Mouse (Mus musculus): ENCODE data around the gene Sox5. TPM values are rescaled to one million over a fixed set of nuclear protein-coding genes. Genes with fewer than 3 reads are reported as not detected.

Sox5 gene
- polyA plus RNA-seq, 1 experiment from 2014 or later: 34.8 TPM

- ATAC-seq (ENCODE audit: low FRiP score): no peak
- H3K27me3 ChIP-seq (replicated peaks): no peaks in the 10 kb centered on the region
- H3K9ac ChIP-seq (replicated peaks): no peak overlapping the region
- no peaks in the 10 kb centered on the region for H3K36me3 ChIP-seq
- H3K4me1 ChIP-seq: peaks cover 3% of the 10 kb centered on the region; the same call in 1 of the 2 replicates
- H3K4me3 ChIP-seq (replicated peaks): no peak overlapping the region
- H3K4me2 ChIP-seq: no peak overlapping the region
- no peak overlapping the region for H3K27ac ChIP-seq (replicated peaks)
- WGBS: 83% methylated on average over 5 of the region's 5 CpGs
- H3K9me3 ChIP-seq (replicated peaks): no peaks in the 10 kb centered on the region
These were observed 337.4 kb downstream of the Sox5 start for GRCm38 (mm10) chr6:144444367-144444766.

GRCm38 (mm10) chr6:144443681-144444080 is 338.1 kb downstream of the Sox5 start:
- Histone ChIP-seq H3K9me3 (replicated peaks) (no peaks in the 10 kb centered on the region), H3K4me2 (no peak overlapping the region), H3K27me3 (replicated peaks) (no peaks in the 10 kb centered on the region), H3K4me1 (peaks cover 3% of the 10 kb centered on the region; the same call in 1 of the 2 replicates), H3K4me3 (replicated peaks) (no peak overlapping the region), H3K27ac (replicated peaks) (no peak overlapping the region), H3K36me3 (no peaks in the 10 kb centered on the region), H3K9ac (replicated peaks) (no peak overlapping the region)
- no peak for ATAC-seq (ENCODE audit: low FRiP score)
- 79% methylated on average over 1 of the region's 1 CpGs for WGBS

- no peak overlapping the region for H3K4me2 ChIP-seq
- peaks cover 9% of the 10 kb centered on the region; the same call in 1 of the 2 replicates for H3K4me1 ChIP-seq
- no peak overlapping the region for H3K9ac ChIP-seq (replicated peaks)
- WGBS: 74% methylated on average over 5 of the region's 5 CpGs
- no peaks in the 10 kb centered on the region for H3K27me3 ChIP-seq (replicated peaks)
- ATAC-seq (ENCODE audit: low FRiP score): no peak
- no peaks in the 10 kb centered on the region for H3K36me3 ChIP-seq
- no peaks in the 10 kb centered on the region for H3K9me3 ChIP-seq (replicated peaks)
- H3K4me3 ChIP-seq (replicated peaks): no peak overlapping the region
- H3K27ac ChIP-seq (replicated peaks): no peak overlapping the region
These were observed 352.5 kb downstream of the Sox5 start for GRCm38 (mm10) chr6:144429276-144429675.

DNA sequence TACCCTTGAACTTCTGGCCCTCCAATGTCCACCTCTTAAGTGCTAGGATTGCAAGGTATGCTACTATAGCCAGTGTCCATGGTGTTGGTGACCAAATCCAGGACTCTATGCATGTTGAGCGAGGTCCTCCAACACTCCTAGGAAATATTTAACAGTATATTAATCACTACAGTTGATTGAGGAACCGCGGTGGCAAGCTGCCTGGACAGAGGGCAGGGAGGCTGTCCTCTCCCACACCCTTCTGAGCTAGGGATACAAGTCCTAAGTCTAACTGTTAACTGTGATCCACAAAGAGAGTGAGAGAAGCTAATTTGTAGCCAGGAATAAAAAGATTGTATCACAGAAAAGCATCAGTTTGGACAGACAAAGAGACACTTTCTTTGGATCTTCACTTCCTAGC is 373.7 kb downstream of the Sox5 start:
- no peaks in the 10 kb centered on the region for H3K27me3 ChIP-seq (replicated peaks)
- WGBS: 91% methylated on average over 3 of the region's 3 CpGs
- no peak overlapping the region for H3K4me2 ChIP-seq
- ATAC-seq (ENCODE audit: low FRiP score): no peak
- no peaks in the 10 kb centered on the region for H3K4me1 ChIP-seq
- no peak overlapping the region for H3K4me3 ChIP-seq (replicated peaks)
- no peak overlapping the region for H3K9ac ChIP-seq (replicated peaks)
- no peaks in the 10 kb centered on the region for H3K9me3 ChIP-seq (replicated peaks)
- H3K27ac ChIP-seq (replicated peaks): no peak overlapping the region
- H3K36me3 ChIP-seq: no peaks in the 10 kb centered on the region

GRCm38 (mm10) chr6:144398115-144398514 is 383.7 kb downstream of the Sox5 start:
- Histone ChIP-seq H3K27me3 (replicated peaks) (no peaks in the 10 kb centered on the region), H3K4me2 (peak overlapping the region; percentile 28), H3K36me3 (no peaks in the 10 kb centered on the region), H3K9me3 (replicated peaks) (no peaks in the 10 kb centered on the region), H3K27ac (replicated peaks) (no peak overlapping the region), H3K9ac (replicated peaks) (no peak overlapping the region), H3K4me1 (peaks cover 5% of the 10 kb centered on the region; the same call in 1 of the 2 replicates), H3K4me3 (replicated peaks) (no peak overlapping the region)
- no peak for ATAC-seq (ENCODE audit: low FRiP score)
- WGBS: 18% methylated on average over 10 of the region's 10 CpGs

DNA sequence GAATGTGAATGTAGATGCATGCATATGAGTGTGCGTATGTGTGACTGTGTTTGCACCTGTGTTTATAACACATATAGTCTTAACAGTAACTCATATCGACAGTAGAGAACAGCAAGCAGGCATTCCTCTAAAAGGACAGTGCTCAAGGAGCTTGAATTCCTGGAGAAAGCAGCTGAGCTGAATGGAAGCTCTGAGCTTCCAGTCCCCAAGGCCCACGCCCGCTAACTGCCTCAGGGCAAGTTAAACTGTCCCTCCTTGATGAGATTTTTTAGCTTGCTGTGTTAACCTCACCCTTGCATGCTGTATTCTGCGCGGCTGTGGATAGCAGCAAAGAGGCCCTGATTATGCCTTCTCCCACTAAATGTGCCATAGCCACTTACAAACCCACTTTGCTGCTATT is 388.6 kb downstream of the Sox5 start:
- no peaks in the 10 kb centered on the region for H3K36me3 ChIP-seq
- no peak for ATAC-seq (ENCODE audit: low FRiP score)
- no peak overlapping the region for H3K9ac ChIP-seq (replicated peaks)
- H3K4me1 ChIP-seq: peaks cover 3% of the 10 kb centered on the region; the same call in 1 of the 2 replicates
- no peaks in the 10 kb centered on the region for H3K27me3 ChIP-seq (replicated peaks)
- H3K9me3 ChIP-seq (replicated peaks): no peaks in the 10 kb centered on the region
- no peak overlapping the region for H3K27ac ChIP-seq (replicated peaks)
- H3K4me2 ChIP-seq: no peak overlapping the region
- 57% methylated on average over 6 of the region's 6 CpGs for WGBS
- H3K4me3 ChIP-seq (replicated peaks): no peak overlapping the region

DNA sequence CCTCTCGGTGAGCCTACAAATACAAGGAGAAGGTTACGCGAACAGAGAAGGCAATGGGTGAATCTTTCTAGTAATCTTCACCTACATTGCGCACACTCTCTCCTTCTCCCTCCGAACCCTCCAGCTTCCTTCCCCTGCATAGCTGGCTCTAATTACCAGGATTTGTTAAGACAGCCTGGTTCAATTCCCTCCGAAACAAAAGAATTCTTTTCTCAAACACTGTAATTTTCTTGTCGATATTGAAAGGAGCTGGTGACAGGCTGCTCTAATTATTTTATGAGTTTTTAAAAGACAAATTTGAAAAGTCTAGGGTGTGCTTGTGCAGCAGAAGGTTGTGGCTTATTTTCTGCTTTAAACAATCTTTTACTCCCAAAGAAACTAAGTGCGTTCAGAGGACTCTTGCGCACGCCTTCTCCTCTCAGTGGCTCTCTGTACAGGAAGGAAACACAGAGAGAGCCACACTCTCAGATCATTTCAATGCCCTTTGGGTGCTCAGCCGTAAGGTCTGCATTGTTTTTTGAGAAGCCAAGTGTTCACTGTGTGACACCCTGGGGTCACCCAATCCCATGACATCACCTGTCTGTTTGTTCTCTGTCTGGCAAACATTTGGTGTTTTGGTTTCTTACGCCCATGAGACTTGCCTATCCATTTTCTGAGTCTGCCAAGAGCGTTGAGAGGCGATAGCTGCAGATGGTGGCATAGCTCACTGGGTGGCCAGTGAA is 392.3 kb downstream of the Sox5 start:
- Histone ChIP-seq H3K27me3 (replicated peaks) (no peaks in the 10 kb centered on the region), H3K9me3 (replicated peaks) (no peaks in the 10 kb centered on the region), H3K9ac (replicated peaks) (no peak overlapping the region), H3K36me3 (no peaks in the 10 kb centered on the region), H3K4me3 (replicated peaks) (no peak overlapping the region), H3K4me2 (no peak overlapping the region), H3K27ac (replicated peaks) (no peak overlapping the region), H3K4me1 (no peaks in the 10 kb centered on the region)
- 81% methylated on average over 14 of the region's 14 CpGs for WGBS
- ATAC-seq (ENCODE audit: low FRiP score): no peak

DNA sequence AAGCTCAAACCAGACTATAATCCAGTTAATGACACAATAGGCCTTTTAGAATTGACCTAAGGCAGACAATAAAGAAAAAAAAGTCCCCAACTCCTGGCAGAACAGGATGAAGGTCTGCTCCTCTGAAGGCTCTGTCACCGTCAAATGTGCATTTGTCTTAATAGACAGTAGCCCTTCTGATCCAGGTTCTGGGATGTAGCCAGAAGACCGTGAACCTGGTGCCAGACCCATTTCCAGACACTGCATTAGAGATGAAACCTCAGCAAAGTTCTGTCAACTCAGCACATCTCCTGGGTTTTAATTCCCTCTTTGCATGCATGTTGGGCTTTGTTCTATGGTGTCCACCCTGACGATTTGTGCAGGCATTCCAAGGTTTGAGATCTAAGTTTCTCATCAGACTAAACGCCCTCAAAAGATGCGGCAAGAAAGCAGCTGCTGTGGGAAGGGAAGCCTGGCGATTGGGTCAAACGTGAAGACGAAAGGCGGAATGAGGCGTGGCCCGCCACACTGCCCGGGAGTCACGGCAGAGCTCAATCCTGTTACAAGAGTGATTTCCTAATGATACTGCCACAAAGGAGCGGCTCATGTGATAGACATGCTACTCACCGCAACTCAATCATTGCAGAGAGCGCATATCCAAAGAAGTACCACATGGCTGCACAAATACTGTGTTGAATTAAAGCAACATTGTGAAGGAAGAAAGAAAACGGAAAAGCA is 394.1 kb downstream of the Sox5 start:
- Histone ChIP-seq H3K27ac (replicated peaks) (no peak overlapping the region), H3K4me2 (no peak overlapping the region), H3K9me3 (replicated peaks) (no peaks in the 10 kb centered on the region), H3K4me3 (replicated peaks) (no peak overlapping the region), H3K36me3 (no peaks in the 10 kb centered on the region), H3K4me1 (no peaks in the 10 kb centered on the region), H3K9ac (replicated peaks) (no peak overlapping the region), H3K27me3 (replicated peaks) (no peaks in the 10 kb centered on the region)
- 73% methylated on average over 17 of the region's 17 CpGs for WGBS
- ATAC-seq (ENCODE audit: low FRiP score): no peak

GRCm38 (mm10) chr6:144380641-144381040 is 401.1 kb downstream of the Sox5 start:
- Histone ChIP-seq H3K4me2 (no peak overlapping the region), H3K9me3 (replicated peaks) (no peaks in the 10 kb centered on the region), H3K4me3 (replicated peaks) (no peak overlapping the region), H3K9ac (replicated peaks) (no peak overlapping the region), H3K27ac (replicated peaks) (no peak overlapping the region), H3K27me3 (replicated peaks) (no peaks in the 10 kb centered on the region), H3K36me3 (no peaks in the 10 kb centered on the region), H3K4me1 (no peaks in the 10 kb centered on the region)
- 82% methylated on average over 6 of the region's 6 CpGs for WGBS
- ATAC-seq (ENCODE audit: low FRiP score): no peak

GRCm38 (mm10) chr6:144380171-144380570 is 401.6 kb downstream of the Sox5 start:
- Histone ChIP-seq H3K9ac (replicated peaks) (no peak overlapping the region), H3K4me1 (no peaks in the 10 kb centered on the region), H3K36me3 (no peaks in the 10 kb centered on the region), H3K27me3 (replicated peaks) (no peaks in the 10 kb centered on the region), H3K27ac (replicated peaks) (no peak overlapping the region), H3K4me3 (replicated peaks) (no peak overlapping the region), H3K9me3 (replicated peaks) (no peaks in the 10 kb centered on the region), H3K4me2 (no peak overlapping the region)
- 70% methylated on average over 15 of the region's 15 CpGs for WGBS
- ATAC-seq (ENCODE audit: low FRiP score): no peak

DNA sequence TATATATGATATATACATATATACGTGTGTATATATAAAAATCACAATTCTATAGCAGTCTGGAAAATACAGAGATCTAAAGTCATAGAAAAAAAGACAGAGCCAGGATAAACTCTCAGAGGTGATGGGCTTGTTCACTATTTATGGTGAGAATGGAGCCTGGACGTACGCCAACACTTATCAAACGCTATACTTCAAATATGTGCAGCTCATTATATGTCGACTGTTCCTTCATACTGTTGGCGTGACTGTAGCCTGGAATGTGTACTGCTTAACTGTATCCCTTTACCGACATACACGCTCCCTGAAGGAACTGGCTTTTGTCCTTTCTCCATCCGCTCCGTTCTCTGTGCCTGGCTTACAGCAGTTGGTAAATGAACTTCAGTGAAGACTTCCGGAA is 407.0 kb downstream of the Sox5 start:
- 92% methylated on average over 11 of the region's 11 CpGs for WGBS
- H3K36me3 ChIP-seq: no peaks in the 10 kb centered on the region
- H3K4me1 ChIP-seq: no peaks in the 10 kb centered on the region
- no peak overlapping the region for H3K4me2 ChIP-seq
- no peak overlapping the region for H3K4me3 ChIP-seq (replicated peaks)
- H3K27ac ChIP-seq (replicated peaks): no peak overlapping the region
- ATAC-seq (ENCODE audit: low FRiP score): no peak
- peaks cover 3% of the 10 kb centered on the region; the same call in 1 of the 2 replicates for H3K27me3 ChIP-seq (replicated peaks)
- H3K9ac ChIP-seq (replicated peaks): no peak overlapping the region
- H3K9me3 ChIP-seq (replicated peaks): no peaks in the 10 kb centered on the region

DNA sequence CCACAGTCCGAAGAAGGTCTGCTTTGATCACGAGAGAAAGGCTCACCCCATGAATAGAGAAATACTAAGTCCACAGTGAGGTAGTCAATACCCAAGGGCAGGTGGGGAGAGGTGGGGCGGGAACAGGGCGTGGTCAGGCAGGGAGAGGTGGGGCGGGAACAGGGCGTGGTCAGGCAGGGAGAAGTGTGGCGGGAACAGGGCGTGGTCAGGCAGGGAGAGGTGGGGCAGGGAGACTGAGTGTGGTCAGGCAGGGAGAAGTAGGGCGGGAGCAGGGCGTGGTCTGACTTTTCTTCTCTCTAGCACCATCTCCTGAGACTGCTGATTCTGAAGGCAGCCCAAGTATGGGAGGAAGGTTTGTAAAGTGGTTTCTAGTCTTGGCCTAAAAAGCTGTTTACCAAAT is 411.1 kb downstream of the Sox5 start:
- WGBS: 48% methylated on average over 10 of the region's 10 CpGs
- peaks cover 14% of the 10 kb centered on the region for H3K4me1 ChIP-seq
- H3K27me3 ChIP-seq (replicated peaks): peaks cover 4% of the 10 kb centered on the region
- no peaks in the 10 kb centered on the region for H3K36me3 ChIP-seq
- H3K9me3 ChIP-seq (replicated peaks): no peaks in the 10 kb centered on the region
- no peak overlapping the region for H3K4me3 ChIP-seq (replicated peaks)
- no peak overlapping the region for H3K9ac ChIP-seq (replicated peaks)
- ATAC-seq (ENCODE audit: low FRiP score): no peak
- H3K4me2 ChIP-seq: no peak overlapping the region
- no peak overlapping the region for H3K27ac ChIP-seq (replicated peaks)

Measured in neural tube, embryonic 15.5 days (tissue).